Mouse (Mus musculus): ENCODE measurements at regions not wholly inside any gene's neighbourhood (a gene's known extent, or its start where the extent isn't known, plus 50 kb on each side); places are given as distances from the start of the nearest gene placed in this dataset.

DNA sequence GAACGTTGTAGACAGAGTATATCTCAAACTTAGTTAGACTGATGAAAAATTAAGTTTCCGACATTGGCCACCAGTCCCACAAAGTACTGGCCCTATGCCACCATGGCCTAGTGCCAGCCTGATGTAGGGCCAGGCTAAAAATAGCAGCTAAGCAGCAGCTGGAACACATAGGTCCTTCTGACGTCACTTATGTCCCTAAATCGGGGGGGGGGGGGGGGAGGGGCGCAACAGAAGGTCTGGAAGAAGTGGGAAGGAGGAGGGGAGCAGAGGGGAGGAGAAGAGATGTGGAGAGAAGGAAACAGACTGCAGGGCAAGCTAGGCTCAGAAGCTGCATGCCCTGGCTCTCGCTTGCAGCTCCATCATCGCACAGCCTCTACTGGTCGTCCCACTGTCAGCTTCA, 164.7 kb upstream of the Smim15 start:
- DNase-seq (ENCODE audit: low spot score in 2 of 2), result no peak

DNA sequence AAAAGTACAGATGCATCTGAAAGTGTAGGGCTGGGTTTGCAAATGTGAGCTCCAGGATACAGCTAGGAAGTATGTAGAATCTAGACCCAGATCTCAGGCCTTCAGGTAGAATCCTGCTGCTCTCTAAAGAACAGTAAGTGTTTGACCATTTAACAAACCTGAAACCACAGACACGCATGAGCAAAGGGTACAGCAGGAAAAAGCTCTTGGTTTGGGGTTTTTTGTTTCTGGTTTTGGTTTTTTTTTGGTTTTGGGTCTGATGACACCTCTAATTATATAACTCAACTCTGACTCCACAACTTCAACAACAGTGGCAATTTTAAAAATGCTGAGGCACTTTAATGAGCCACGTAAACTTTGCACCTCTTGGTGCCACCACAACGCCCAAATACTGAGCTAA, 165.3 kb upstream of the Smim15 start:
- no peak for DNase-seq (ENCODE audit: low spot score in 2 of 2)

DNA sequence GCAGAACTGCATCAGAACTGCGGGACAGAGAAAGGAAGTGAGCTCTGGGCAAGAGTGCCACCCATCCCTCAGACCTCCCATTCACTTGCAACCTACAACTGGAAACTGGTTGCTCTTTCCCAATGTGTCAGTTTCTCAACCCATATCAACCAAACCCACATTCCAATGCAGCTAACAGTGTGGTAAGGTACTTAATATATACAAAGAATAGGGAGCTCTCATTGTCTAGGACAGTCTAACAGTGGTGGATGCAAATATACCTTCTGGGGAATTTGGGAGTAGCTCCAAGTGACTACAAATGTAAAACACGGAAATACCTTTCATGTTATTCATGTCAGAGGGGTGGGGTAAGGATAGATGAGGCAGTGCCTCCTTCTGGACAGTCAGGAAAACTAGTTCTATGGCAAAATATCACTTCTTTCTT, 171.0 kb upstream of the Smim15 start:
- DNase-seq (ENCODE audit: low spot score in 2 of 2), result no peak

DNA sequence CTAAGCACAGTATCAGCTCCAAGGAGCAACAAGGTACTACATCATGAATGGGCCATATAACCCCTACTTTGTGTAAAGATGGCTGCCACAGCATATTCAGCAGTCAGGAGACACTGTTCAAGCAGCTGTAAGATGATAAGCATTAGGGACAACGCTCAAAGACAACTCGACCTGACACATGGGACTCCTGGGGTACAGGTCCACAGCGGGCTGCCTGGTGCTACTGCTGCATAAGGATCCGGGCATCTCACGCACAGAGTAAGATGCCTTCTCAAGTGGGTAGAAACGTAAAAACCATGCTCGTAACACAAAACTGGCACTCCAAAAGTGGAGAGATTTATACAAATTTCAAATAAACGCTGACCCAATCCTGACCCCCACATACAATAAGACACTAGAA, 171.7 kb upstream of the Smim15 start:
- DNase-seq (ENCODE audit: low spot score in 2 of 2), result no peak

DNA sequence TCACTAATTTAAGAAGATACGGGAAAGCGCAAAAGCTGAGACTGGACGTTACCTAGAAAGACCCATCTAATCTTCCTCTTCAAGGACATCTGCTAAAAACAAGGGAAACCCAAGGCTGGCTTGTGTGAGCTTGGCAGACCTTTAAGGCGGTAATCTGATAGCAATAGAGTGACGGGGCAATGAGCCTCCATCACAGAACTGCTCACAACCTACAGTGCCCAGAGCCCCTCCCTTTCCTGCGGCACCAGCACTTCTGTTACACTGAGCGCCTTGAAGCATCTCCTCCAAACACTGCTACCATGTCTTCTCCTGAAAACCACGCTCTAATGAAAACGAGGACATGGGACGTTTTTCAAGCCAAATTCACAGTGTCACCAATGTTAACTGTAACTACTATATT, 172.1 kb upstream of the Smim15 start:
- DNase-seq (ENCODE audit: low spot score in 2 of 2), result no peak

DNA sequence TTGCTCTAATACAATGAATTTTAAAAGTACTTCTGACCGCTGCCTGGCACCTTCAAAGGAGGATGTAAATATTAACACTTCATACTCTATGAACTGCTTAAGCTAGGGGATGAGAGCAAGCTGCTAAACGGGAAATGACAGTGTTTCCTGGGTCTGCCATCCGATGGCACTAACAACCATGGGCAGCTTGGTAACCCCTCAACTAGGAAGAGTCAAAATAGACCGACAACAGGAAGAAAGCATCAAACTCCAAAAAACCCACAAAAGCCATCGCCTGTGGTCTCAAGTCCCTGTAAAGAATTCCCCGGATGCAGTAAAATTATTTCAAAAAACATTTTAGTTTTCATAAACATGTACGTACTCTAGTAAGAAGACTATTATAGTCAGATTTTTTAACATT, 175.3 kb upstream of the Smim15 start:
- no peak for DNase-seq (ENCODE audit: low spot score in 2 of 2)

DNA sequence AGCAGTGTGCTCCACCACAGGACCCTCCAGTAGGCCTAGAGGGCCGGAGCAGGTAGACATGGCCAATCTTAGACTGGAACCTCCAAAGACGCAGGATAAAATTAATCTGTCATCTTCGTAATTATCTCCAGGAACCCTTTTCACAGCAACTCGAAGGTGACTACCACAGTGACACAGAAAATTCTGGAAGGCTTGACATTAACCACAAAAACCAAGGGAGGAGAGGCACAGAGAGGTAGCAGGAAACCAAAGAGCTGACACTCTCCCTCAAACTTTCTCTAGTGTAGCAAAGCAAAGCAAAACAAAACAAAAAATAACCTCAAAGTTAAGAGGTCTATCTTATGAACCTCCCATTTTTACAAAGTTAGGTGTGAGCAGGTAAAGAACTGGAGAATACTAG, 177.4 kb upstream of the Smim15 start:
- DNase-seq (ENCODE audit: low spot score in 2 of 2), result no peak

DNA sequence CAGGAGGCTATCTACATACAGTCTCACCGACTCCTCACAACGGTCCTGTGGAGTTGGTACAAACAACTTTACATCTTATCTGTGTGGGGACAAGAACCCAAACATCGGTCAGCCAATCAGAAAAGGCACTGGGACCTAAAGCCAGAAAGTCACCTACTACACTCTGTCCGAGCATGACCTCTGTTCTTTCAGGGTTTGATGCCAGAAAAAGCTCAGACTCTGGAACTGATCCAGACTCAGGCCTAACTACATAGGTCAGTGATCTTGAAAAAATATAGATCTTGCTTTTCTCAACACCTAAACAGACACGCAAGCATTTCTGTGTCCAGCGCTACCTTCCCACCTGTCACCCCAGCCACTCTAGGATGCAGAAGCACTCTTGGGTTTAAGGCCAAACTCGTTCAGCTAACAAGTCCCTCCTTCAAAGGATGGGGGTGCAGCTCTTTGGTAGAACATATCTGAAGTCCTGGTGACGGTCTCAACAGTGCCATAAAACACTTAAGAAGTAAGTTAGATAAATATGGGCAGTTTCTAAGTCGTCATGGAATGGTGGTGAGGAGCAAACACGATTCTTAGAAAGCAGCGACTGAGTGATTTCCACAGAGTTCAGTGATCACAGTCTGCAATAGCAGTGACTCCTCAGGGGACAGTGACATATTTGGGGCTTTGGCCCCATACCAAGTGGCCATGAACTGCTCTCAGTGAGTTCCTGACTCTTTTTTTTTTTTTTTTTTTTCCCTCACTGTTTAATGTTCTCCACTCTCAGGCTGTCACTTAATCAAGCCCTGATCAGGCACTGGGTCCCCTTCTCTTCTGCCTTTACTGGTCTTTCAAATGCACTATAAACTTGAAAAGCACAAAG, 181.2 kb upstream of the Smim15 start:
- no peak for DNase-seq (ENCODE audit: low spot score in 2 of 2)

DNA sequence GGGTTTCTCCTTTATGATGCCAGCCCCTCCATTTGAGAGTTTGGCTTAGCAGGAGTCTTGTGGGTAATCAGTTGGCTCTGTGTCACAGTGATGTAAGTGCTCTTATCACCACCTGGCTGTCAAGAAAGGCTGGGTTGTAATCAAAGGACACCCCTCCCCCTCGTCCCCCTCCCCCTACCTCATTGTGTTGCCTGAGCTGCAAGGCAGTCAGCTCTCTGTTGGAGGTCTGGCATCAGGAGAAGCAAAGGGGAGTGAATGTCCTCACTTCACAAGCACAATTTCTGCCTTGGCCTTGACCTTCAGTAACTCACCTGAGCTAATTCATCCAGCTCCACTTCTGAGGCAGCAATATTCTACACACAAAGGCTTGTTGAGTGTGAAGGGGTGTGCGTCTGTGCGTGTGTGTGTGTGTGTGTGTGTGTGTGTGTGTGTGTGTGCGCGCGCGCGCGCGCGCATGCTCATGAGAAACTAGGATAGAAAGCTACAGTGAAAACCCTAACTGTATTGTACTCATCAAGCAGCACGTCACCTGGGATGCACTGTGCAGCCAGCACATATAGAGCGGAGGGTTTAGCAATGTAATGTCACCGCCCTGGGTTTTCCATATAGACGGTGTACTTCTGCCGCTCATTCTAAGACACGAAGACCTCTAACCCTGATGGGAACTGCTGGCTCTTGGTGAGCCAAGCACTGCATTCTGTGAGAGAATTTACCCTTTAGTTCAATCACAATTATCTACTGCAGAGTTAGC, 182.7 kb upstream of the Smim15 start:
- DNase-seq (ENCODE audit: low spot score in 2 of 2), result no peak

DNA sequence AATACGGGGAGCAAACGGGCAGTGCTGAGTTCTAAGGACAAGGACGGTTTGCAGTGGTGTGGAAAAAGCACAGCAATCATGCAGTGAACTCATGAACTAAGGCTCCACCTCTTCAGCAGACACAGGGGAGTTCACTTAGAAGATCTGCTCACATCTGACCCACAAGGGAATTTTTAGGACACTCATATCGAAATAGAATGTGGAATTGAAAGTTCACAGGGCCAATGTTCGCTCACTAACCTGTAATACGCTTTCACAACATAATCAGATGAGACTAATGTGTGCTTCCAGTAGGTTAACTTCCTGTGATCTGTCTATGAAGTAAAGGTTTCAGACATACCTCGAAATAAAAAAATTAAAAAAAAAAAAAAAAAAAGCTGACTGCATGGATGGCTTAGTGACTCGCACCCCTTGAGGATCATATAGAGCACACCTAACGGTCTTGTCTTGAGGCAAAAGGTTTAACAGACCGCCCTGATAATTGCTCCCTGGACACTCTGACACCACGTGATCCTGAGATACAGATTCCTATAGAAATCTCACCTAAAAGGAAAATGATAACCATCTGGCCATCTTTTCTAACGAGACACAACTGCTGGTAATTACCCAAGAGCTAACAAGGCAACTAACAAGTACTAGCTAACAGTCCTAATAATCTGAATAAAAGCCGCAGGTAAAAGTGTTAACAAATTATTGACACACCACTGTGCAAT, 187.0 kb upstream of the Smim15 start:
- DNase-seq (ENCODE audit: low spot score in 2 of 2), result no peak

DNA sequence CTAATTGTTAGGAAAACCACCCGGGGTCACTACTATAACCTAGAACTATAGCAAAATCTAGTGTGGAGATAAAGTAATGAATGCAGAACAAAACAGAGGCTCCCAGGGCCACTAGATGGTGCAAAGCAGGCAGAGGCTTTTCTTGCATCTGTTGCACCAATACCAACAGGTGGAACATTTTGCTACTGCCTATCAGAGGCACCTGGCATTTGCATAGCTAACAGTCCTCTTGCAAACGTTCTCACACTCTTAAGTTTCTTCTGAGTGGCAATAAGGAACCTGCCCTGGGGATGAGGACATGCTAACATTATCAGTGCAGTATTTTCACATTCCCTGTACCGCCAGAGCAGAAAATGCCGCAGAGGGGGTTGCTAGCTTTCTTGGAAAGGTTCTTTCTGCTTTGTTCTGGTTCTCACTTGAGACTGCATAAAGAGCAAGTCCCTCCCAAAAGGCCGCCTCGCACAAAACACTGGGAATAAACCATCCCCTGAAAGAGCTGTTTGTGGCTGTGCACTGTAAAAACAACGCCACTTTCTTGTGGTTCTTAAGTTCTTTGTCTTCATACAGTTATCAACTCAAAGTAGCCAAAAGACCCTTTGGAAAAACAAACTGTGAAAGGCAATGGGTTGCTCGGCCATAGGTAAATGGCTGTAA, 193.2 kb upstream of the Smim15 start:
- no peak for DNase-seq (ENCODE audit: low spot score in 2 of 2)

DNA sequence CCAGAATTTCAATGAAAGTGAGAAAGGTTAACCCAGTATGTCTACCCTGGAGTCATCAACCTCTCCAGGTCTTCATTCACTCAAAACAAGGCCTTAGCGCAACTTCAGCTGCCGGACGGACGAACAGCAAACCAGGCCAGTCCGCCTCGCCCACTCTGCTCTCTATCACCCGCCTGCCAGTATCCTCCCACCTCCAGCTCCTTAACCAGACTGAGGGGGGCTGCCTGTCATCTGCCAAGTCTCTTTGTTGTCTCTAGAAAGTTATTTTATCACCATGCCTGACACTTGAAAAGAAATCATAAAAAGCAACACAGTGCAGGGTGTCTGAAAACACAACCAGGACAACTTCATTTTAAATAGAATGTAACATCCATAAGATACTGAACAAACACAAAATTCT, 195.4 kb upstream of the Smim15 start:
- peak; percentile 41 to 42 for DNase-seq (ENCODE audit: low spot score in 2 of 2)

DNA sequence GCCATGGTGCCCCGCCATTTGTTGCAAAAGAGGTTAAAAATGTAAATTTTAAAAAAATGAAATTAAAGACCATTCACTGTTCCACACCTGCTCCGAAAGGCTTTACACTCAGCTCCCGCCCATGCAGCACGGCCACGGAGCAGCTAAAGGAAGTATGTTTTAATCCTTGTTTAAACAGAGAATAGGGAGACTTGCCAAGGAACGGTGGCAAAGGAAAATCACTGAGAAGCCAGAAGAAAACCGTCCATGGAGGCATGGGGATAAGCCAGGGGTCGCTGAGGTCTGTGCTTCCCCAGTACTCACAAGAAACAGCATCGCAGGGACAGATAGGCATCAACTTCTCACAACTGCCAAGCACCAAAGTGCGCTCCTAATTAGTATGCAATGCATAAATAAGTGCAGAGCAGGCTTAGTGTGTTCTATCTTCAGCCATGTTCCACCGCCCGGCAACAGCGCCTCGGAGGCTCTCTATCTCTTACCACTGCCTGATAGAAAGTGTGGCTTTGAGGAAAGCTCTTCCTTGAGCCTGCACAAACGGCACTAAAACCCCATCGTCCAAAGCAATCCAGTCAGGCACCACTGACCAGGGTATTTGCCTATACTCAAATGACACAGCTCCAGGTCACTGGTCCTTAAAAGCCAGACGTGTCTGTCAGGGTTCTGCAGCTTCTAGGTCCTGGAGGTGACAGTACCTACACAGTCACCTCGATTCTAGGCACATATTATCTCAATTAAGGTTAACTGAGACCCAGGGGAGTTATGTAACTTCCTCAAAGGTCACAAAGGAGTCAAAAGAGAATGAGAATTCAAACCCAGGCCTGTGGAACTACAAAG, 196.8 kb upstream of the Smim15 start:
- DNase-seq (ENCODE audit: low spot score in 2 of 2), result peak; percentile 30 to 47

DNA sequence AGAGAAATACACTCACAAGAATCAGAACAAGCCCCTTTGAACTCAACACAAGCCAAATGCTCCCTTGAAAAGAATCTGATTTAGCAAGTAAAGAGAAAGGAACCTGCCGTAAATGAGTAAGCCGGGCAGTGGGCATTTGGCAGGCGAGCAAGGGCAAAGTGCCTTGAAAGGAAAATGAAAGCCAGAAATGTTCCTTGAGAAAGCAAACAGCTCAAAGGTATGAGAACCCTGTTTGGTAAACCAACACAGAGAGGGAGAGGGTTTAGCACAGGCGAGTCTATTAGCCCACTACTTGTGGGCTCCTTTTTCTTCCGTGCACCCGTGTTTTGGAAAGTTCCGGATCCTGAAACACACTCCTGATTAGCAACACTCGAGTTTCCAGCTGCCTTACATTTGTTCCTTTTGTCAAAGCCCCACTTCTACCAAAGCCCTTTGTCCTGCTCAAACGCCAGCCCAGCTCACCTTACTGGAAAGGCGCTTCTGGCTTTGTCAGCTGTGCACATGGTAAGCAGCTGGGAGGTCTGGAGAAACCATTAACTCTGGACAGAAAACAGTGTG, 197.5 kb upstream of the Smim15 start:
- DNase-seq (ENCODE audit: low spot score in 2 of 2), result peak in 1 of 2 experiments; percentile 30

DNA sequence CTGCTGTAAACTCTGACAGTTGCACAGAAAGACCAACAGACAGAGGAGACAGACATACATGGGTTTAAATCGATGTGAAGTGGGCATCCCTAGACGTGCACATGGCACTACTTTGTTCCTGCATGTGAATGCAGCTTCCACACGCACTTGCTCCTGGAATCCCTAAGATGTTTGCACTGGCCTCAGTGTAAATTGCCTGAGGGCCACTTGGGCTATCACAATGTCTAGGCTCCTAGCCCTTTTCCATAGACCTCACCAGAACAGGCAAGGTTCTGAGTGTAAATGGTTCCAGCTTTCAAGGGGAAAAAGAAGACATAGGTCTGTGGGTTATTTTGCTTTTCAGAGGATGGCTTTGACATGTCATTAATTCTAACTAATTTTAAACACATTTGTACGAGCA, 198.4 kb upstream of the Smim15 start:
- DNase-seq (ENCODE audit: low spot score in 2 of 2), result no peak

DNA sequence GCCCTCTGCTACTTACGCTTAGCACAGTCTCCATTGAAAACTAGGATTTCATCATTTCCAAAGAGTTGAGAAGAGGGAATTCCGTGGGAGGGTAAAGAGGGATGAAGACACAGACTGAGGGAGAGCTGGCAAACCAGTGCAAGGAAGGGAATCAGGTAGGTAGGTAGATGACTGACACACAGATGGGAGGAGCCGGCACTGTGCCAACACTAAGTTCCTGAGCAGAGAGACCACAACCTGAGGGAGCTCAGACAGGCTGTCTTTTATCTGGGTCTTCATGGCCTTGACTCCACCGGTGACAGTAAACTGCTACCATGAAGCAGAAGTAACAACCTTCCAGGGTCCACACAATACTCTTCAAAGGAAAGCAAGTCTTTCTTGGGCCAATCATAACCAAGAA, 200.2 kb upstream of the Smim15 start:
- DNase-seq (ENCODE audit: low spot score in 2 of 2), result no peak

DNA sequence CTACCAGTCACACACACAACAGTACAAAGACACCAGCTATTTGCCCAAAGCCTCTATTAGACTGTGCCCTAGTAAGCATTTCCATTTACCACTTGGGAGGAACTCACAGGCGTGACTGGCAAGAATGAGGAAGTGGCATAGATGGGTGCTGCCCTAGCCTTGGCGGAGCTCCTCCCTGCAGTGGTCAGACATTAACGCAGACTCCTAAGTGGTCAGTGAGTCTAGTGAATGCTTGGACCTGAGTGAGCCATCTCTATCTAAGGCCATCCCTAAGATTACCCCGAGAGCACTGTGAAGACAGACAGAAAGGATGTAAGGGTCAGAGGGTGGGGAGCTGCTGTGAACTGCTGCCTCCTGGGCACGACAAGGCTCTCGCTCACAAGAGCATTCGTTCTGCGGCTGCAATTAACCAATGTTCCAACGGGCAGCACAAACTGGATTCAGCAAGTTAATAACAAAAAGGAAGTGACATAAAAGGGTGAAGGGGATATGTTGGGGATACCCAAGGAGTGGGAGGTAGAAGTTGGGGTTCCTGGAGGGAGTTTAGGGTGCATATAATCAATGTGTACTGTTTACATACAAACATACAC, 206.0 kb upstream of the Smim15 start:
- no peak for DNase-seq (ENCODE audit: low spot score in 2 of 2)

DNA sequence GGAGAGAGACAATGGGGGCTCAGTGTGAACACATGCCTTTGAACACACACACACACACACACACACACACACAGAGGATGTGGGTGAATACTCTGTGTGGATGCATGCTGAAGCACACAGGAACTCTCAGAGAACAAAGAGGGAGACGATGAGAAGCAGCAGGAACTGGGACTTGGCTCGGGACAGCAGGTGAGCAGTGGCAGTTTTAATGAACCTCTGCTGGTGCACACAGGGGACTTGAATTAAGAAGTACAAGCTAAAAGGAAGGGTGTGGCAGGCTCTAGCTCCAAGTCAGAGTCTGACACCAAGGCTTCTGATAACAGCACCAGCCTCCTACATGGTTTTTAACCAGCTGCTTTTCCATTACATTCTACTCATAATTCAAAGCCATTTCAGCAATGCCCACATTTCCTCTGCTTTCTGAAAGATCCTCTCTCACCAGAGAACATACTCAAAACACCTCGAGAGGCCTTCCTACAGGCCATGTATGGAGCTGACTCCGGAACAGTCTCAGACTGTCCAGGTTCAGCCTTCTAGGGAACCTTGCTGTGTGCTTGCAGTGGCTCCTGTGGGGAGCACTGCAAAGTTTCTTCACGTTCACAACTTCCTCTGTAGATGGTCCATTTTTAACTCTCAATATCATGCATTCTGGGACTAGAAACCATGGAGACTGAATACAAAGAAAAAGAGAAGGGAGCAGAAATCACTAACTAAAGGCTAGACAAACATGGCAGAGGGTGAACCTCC, 206.9 kb upstream of the Smim15 start:
- no peak for DNase-seq (ENCODE audit: low spot score in 2 of 2)

DNA sequence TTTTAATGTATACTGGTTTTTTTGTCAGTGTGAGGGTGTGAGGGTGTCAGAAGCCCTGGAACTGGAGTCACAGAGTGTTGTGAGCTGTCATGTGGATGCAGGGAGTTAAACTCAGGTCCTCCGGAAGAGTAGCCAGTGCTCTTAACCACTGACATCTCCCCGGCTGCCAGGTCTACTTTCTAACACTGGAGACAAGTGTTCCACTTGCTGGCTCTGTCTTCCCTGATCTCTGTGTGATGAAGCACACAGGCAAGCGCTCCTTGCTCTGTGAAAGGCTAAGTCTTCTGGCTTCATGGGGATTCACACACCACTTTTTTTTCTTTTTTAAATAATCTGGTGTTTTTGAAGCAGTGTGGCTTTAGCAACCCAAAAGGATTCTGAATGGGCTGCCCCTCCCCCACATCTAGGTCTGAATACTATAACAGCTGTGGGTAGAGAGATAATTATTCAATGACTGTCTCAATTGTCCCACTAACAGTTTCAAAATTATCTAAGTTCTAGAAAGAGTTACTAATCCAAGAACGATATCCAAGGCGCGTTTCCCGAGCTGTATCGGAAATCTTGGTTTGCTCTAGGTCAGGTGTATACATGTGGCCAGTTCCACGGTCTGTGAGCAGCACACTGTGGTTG, 208.4 kb upstream of the Smim15 start:
- DNase-seq (ENCODE audit: low spot score in 2 of 2), result no peak

Data from right cerebral cortex, adult 2 months (tissue).